Mouse (Mus musculus) cortical plate, adult 2 months (tissue): Measurements from ENCODE around the gene Wdr24.

Experiments used
- CTCF ChIP-seq: fragments of 200-500 bp; IDR thresholded peaks from 2 replicates; pipeline ENCODE4 v1.5.1; 2011; ENCODE audit warnings: mild to moderate bottlenecking, control low read depth, low read length; ENCODE audit not compliant: insufficient read depth; ENCODE audit errors: extremely low read depth
- POLR2A ChIP-seq: fragments of 200-500 bp; IDR thresholded peaks from 2 replicates; pipeline ENCODE4 v1.6.1; 2011; ENCODE audit warnings: mild to moderate bottlenecking, low read length, control low read depth; ENCODE audit not compliant: insufficient read depth; ENCODE audit errors: extremely low read depth

DNA sequence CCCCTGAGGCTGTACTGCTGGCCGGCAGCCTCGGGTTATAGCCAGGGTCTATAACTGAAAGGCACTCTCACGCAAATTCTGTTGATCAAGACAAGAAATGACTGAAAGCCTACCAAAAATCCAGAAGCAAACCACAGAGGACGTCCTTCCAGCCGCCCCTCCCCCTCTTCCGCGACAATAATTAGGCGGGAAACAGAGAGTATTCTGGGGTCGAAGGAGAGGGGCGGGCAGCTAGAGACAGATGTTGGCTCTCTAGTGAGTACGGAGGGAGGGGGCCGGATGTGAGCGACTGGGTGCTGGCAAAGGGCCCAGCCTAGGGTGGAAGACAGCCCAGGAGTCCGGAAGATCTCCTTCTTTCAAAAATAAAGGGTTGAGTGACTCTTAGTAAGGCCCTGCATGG, 30.8 kb upstream of the Wdr24 start, which contains the start of gene Fam173a:
- no peak for TF ChIP-seq POLR2A
- TF ChIP-seq CTCF: no peak
